Mouse (Mus musculus) forelimb bud, embryonic 11.5 days (tissue): Measurements from ENCODE around the gene Ankrd11.

ENCODE experiments used
- DNase-seq: peaks from one replicate; pipeline ENCODE4 v3.0.0-alpha.2; 2012; ENCODE audit warnings: low read depth, low spot score

The Ankrd11 gene

GRCm38 (mm10) chr8:122927841-122928240 is 114.2 kb downstream of the Ankrd11 start:
- no peak for DNase-seq

DNA sequence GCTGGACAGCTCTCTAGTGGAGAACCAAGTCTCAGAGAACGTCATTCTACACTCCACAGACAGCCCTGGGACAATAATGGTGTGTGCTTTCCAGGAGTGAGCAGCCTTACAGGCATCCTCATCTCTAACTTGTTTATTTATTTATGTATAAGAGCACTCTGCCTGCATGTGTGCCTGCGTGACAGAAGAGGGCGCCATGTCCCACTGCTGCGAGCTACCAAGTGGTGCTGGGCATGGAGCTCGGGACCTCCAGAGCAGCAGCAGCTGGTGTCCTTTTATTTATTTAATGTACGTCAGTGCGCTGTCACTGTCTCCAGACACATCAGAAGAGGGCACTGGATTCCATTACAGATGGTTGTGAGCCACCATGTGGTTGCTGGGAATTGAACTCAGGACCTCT is 115.3 kb downstream of the Ankrd11 start:
- no peak for DNase-seq

- DNase-seq: no peak
Observed at GRCm38 (mm10) chr8:122925939-122926722, 115.9 kb downstream of the Ankrd11 start.

- no peak for DNase-seq
Observed at GRCm38 (mm10) chr8:122924091-122924490, 118.0 kb downstream of the Ankrd11 start.

DNA sequence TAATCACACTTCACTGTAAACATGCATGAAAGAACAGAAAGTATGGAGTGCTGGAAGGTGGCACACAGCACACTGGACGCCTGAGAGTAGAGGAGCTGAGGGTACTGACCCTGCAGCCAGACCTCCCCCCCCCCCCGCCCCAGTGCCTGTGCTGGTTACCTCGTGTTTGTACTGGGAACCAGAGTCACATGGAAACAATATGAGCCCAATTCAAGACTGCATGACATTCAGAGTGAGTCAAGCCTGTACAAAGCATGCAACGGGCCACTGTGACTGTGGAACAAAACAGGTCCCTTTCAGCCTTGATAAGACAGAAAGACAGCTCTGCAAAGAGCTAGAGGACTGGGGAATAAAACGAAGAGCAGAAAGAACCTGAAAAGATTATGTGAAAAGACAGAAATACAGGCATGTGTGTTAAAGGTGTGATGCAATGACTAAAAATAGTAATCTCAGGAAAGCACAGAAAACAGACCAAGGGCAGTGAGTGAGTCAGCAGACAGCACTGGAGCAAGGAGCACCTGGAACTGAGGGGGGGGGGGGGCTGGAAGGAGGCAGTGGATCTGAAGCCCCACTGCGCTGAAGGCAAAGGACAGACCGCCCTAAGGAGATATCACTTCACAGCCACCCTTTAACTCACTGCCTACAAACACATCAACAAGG is 118.5 kb downstream of the Ankrd11 start:
- no peak for DNase-seq

DNA sequence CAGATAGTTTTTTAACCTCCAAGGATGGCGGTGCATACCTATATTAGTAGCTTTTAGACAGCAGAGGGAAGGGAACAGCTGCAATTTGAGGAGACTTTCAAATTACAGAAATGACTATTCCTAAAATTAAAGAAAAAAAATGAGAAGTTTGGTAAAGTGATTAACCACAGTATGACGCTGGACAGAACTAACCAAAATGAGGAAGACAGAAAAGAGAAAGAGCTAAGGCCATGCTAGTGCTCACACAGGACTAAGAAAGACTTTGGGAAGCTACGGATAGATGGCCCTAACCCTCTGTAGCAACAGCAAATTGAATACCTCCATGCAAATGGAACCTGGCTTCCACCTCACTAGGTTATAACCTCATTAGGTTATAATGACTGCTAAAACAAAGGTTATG is 119.1 kb downstream of the Ankrd11 start:
- DNase-seq: no peak

GRCm38 (mm10) chr8:122920890-122921289 is 121.2 kb downstream of the Ankrd11 start:
- no peak for DNase-seq

GRCm38 (mm10) chr8:122918438-122919107 is 123.5 kb downstream of the Ankrd11 start:
- DNase-seq: no peak

DNA sequence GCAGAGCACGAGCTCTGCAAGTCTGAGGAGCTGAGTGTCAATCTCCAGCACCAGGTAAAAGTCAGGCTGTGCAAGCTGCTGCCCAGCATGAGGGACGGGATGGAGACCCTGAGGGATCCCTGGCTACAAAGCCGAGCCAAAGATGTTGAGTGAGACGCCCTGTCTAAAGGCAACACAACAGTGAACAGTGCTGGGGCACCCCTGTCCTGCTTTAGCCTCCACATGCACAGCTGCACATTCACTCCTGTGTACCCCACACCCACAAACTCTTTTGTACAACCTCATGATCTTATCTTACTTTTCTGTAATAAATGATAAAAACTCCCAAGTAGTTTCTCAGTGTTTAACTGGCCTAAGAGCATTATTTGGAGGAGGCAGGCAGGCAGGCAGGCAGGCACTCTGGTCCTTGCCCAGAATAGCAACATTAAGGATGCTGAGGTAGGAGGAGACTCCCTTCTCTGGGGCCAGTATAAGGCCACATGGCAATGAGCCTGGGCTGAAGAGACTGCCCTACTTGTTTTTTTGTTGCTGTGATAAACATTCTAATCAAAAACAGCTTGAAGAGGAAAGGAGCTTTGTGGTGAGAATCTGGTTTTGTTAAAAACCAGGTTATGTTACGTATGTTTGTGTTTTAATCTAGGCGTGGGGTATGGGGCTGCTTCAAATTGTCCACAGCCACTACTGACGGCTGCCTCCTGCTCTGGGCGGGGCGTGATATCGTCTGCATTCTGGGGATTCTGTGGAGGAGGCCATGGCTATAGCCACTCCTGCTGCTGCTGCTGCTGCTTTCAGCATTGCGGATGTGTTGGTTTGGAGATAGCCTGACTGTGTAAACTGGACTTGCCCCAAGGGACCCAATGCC is 124.3 kb downstream of the Ankrd11 start:
- peak; percentile 33 for DNase-seq

- no peak for DNase-seq
Observed at GRCm38 (mm10) chr8:122916766-122917165, 125.3 kb downstream of the Ankrd11 start.

GRCm38 (mm10) chr8:122912871-122913270 is 129.2 kb downstream of the Ankrd11 start:
- no peak for DNase-seq

- DNase-seq: no peak
Observed at GRCm38 (mm10) chr8:122912150-122912549, 129.9 kb downstream of the Ankrd11 start.

DNA sequence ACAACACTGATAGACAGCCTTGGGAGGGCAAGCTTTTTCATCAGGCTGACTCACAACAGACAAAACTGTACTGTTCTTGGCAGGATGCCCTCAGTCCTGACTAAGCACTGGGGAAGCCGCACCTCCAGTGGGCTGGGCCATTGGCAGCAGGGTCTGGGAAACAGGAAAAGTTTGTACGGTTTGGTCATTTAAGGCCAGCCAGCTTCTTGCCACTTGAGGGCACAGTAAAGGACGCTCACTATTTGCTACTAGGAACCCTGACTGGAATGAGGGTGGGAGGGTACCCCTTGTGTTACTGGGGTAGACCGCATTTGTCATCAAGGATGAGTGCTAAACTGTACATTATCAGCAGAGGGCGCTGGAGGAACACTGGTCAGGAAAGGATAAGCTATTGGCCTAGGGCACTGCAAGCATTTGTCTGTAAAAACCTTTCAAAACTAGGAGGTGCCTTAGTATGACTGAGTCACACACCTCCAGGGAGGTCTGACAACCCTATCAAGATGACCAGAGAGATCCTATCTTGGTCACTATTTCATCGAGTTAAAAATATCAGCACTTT is 135.5 kb downstream of the Ankrd11 start:
- peak; percentile 76 for DNase-seq

DNA sequence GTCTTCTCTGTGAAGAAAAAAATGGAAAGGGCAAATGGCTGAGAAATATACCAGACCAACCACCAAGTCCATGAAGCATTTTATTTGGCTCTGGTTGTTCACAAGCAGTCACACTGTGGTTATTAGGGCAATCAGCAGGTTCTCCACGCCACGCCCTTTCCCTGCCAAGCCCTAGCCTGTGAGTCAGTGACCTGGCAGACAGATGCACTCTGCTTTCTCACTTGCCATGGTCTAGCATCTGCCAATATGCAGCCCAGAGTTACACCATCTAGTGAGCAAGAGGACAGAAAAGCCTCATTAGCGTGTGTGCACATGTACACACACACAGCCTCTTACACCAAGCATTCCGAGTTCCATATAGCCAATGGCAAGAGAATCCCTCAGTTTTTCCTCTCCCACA is 136.7 kb downstream of the Ankrd11 start:
- DNase-seq: no peak

DNA sequence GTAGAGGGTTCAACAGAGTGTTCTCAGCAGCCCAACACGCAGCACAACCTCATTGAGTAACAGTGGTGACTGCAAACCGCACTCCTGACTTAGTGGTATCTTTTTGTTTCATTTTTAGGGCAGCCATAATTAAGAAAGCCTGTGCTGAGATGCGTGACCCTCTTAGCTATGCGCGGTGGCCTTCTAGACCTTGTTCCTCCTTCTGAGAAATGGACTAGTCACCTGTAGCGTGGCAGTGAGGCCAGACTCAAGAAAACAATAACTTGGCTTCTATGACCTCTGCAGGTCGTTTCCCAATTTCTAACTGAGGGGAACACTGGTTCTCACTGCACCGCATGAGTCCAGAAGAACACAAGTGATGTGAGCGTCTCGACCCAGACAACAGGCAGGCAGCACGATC is 137.6 kb downstream of the Ankrd11 start:
- DNase-seq: no peak

- no peak for DNase-seq
Observed at GRCm38 (mm10) chr8:122903002-122903401, 139.1 kb downstream of the Ankrd11 start.

- no peak for DNase-seq
Observed at GRCm38 (mm10) chr8:122902581-122902980, 139.5 kb downstream of the Ankrd11 start.

DNA sequence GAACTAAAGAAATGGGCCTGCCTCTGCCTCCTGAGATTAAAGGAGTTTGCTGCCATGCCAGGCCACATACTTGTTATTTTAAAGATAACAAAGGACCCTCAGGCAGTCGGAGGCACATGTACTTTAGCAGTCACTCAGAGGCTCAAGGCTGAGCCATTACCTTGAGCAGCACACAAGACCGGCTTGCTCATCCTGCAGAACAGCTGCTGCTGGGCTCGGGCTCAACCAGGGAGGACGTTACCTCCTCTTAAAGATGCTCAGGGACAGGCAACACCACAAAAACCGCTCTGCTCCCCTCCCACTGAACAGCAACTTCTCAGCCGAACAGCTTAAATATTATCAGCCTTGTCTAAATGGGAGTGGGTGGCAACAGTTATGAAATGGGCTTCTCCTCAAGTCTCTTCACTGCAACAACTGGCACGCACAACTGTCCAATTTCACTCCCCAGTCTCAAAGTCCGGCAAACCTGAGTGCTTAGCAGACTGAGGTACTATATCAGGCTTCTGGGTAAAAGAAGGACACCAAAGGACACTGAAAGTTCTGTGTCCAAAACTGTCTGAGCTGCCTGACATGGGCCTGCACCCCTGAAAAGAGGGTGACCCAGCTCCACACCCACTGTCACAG is 140.1 kb downstream of the Ankrd11 start:
- no peak for DNase-seq

- no peak for DNase-seq
Observed at GRCm38 (mm10) chr8:122901476-122901875, 140.6 kb downstream of the Ankrd11 start.

DNA sequence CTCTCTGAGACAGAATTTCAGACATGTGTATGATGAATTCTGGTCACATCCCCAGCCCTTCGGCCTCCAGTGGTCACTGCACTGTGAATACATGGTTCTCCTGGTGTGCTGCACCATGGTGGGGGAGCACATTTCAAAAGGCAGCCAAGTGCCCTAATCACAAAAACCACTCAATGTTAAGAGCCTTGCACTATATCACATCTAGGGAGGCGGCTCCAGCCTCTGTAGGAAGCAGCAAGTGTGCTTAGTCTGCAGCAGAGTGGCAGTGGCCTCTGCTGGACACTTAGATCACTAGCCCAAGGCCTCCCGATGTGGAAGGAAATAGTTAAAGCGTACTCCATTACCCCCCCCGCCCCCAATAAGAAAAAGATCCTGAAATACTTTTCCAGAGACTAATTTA is 143.0 kb downstream of the Ankrd11 start:
- DNase-seq: no peak

- DNase-seq: no peak
Observed at GRCm38 (mm10) chr8:122898473-122898872, 143.6 kb downstream of the Ankrd11 start.
